Mouse (Mus musculus): ENCODE data around the gene Snrpa. TPM values are rescaled to one million over a fixed set of nuclear protein-coding genes. Genes with fewer than 3 reads are reported as not detected.

The Snrpa gene
- 12.4 TPM for polyA plus RNA-seq (2014; fragmentation: Illumina TruSeq; extraction: RNeasy Lipid Tissue Mini Kit (QIAGEN cat#74804); ENCODE audit: low read depth, low replicate concordance)

GRCm38 (mm10) chr7:27195681-27196611 is at the start of gene Snrpa, which contains the start of gene BC024978:
Gene Snrpa (minus strand): TSS chr7:27196271.
Gene BC024978 (plus strand): TSS chr7:27195781.

GRCm38 (mm10) chr7:27232781-27233281 is 36.8 kb upstream of the Snrpa start, which contains the start of gene Coq8b:
Gene Coq8b (plus strand): TSS chr7:27233023.

GRCm38 (mm10) chr7:27228281-27228821 is 32.3 kb upstream of the Snrpa start, which contains the start of gene Itpkc:
Gene Itpkc (minus strand): TSS chr7:27228661.

GRCm38 (mm10) chr7:27180837-27181695 is 15.0 kb downstream of the Snrpa start, which contains the start of the genes Gm21983 and Mia:
Gene Gm21983 (minus strand): TSS chr7:27181086.
Gene Mia (minus strand): TSS chr7:27181157.

GRCm38 (mm10) chr7:27178324-27179216 is 17.5 kb downstream of the Snrpa start, which contains the start of gene Rab4b:
Gene Rab4b (minus strand): TSS chr7:27178896.

GRCm38 (mm10) chr7:27166614-27167474 is 29.2 kb downstream of the Snrpa start, which contains the start of gene Egln2:
Gene Egln2 (minus strand): TSS chr7:27166802.

GRCm38 (mm10) chr7:27153205-27153764 is 42.8 kb downstream of the Snrpa start, which contains the start of gene Cyp2t4:
Gene Cyp2t4 (plus strand): TSS chr7:27153714.

Other genes with a start within 250 kb of the Snrpa start
- gene Cyp2a12, start 167.2 kb downstream of the Snrpa start, polyA plus RNA-seq (2014; fragmentation: Illumina TruSeq; extraction: RNeasy Lipid Tissue Mini Kit (QIAGEN cat#74804); ENCODE audit: low read depth, low replicate concordance) = 8.7 TPM
- 0.14 TPM for gene Cyp2f2, start 76.4 kb downstream of the Snrpa start, polyA plus RNA-seq (2014; fragmentation: Illumina TruSeq; extraction: RNeasy Lipid Tissue Mini Kit (QIAGEN cat#74804); ENCODE audit: low read depth, low replicate concordance)
- not detected for gene Cyp2t4, start 42.6 kb downstream of the Snrpa start, polyA plus RNA-seq (2014; fragmentation: Illumina TruSeq; extraction: RNeasy Lipid Tissue Mini Kit (QIAGEN cat#74804); ENCODE audit: low read depth, low replicate concordance)
- gene Egln2, start 29.5 kb downstream of the Snrpa start, polyA plus RNA-seq (2014; fragmentation: Illumina TruSeq; extraction: RNeasy Lipid Tissue Mini Kit (QIAGEN cat#74804); ENCODE audit: low read depth, low replicate concordance) = 11.1 TPM
- 4.3 TPM for gene Rab4b, start 17.4 kb downstream of the Snrpa start, polyA plus RNA-seq (2014; fragmentation: Illumina TruSeq; extraction: RNeasy Lipid Tissue Mini Kit (QIAGEN cat#74804); ENCODE audit: low read depth, low replicate concordance)
- gene Gm21983, start 15.2 kb downstream of the Snrpa start, polyA plus RNA-seq (2014; fragmentation: Illumina TruSeq; extraction: RNeasy Lipid Tissue Mini Kit (QIAGEN cat#74804); ENCODE audit: low read depth, low replicate concordance) = not detected
- not detected for gene Mia, start 15.1 kb downstream of the Snrpa start, polyA plus RNA-seq (2014; fragmentation: Illumina TruSeq; extraction: RNeasy Lipid Tissue Mini Kit (QIAGEN cat#74804); ENCODE audit: low read depth, low replicate concordance)
- gene BC024978, start 490 bp downstream of the Snrpa start, polyA plus RNA-seq (2014; fragmentation: Illumina TruSeq; extraction: RNeasy Lipid Tissue Mini Kit (QIAGEN cat#74804); ENCODE audit: low read depth, low replicate concordance) = 17.3 TPM
- 0.91 TPM for gene Itpkc, start 32.4 kb upstream of the Snrpa start, polyA plus RNA-seq (2014; fragmentation: Illumina TruSeq; extraction: RNeasy Lipid Tissue Mini Kit (QIAGEN cat#74804); ENCODE audit: low read depth, low replicate concordance)
- 2.2 TPM for gene Coq8b, start 36.8 kb upstream of the Snrpa start, polyA plus RNA-seq (2014; fragmentation: Illumina TruSeq; extraction: RNeasy Lipid Tissue Mini Kit (QIAGEN cat#74804); ENCODE audit: low read depth, low replicate concordance)
- 0.18 TPM for gene Numbl, start 62.2 kb upstream of the Snrpa start, polyA plus RNA-seq (2014; fragmentation: Illumina TruSeq; extraction: RNeasy Lipid Tissue Mini Kit (QIAGEN cat#74804); ENCODE audit: low read depth, low replicate concordance)
- 0.38 TPM for gene Ltbp4, start 141.4 kb upstream of the Snrpa start, polyA plus RNA-seq (2014; fragmentation: Illumina TruSeq; extraction: RNeasy Lipid Tissue Mini Kit (QIAGEN cat#74804); ENCODE audit: low read depth, low replicate concordance)
- 0.64 TPM for gene Shkbp1, start 159.7 kb upstream of the Snrpa start, polyA plus RNA-seq (2014; fragmentation: Illumina TruSeq; extraction: RNeasy Lipid Tissue Mini Kit (QIAGEN cat#74804); ENCODE audit: low read depth, low replicate concordance)
- not detected for gene Gm20479, start 161.1 kb upstream of the Snrpa start, polyA plus RNA-seq (2014; fragmentation: Illumina TruSeq; extraction: RNeasy Lipid Tissue Mini Kit (QIAGEN cat#74804); ENCODE audit: low read depth, low replicate concordance)

Data from testis, adult 10 weeks (tissue).